Mouse (Mus musculus): ENCODE results near the gene Mob2. TPM values are rescaled to one million over a fixed set of nuclear protein-coding genes. Genes with fewer than 3 reads are reported as not detected.

Gene Mob2
- total and polyA plus RNA-seq, 3 experiments, result 22.4 to 30.5 (median 27.3) TPM

DNA sequence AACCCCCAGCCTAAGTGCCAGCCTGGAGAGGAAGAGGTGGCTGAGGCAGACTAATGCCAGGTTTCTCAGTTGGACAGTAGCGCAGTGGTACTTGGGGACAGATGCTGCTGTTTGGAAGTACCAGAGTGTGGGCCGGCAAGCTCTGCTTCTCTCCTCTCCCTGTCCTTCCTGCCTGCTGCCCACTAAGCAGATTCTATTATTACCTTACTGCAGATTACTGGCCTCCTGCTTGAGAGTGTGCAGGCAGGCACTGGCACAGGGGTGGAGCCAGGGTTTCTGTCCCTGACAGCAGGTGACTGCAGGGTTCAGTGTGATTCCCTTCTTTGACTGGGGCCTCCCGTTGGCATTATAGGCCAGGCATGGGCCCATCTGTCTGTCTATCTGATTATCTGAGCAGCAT, 99.4 kb downstream of the Mob2 start:
- H3K79me2 ChIP-seq (replicated peaks; ENCODE audit: control insufficient read depth, extremely low read depth, insufficient read depth, poor library complexity, severe bottlenecking), result no peaks in the 10 kb centered on the region
- no peak for DNase-seq (ENCODE audit: extremely low read depth)
- H3K4me3 ChIP-seq (replicated peaks in 1 of 3; ENCODE audit: low read depth in 2 of 3, low read length in 2 of 3, poor library complexity in 1 of 3), result no peak overlapping the region
- peaks cover 87% of the 10 kb centered on the region for H3K27me3 ChIP-seq (replicated peaks)
- no peak for TF ChIP-seq ZC3H11A (IDR thresholded peaks at IDR 0.05; ENCODE audit: low read depth, low read length)
- TF ChIP-seq SIN3A (IDR thresholded peaks at IDR 0.05; ENCODE audit: low read length), result no peak
- no peak for TF ChIP-seq MYC (IDR thresholded peaks at IDR 0.05; ENCODE audit: low read depth, low read length)
- no peak for TF ChIP-seq USF1 (IDR thresholded peaks at IDR 0.05; ENCODE audit: low read depth, low read length)
- no peaks in the 10 kb centered on the region for H3K4me1 ChIP-seq (ENCODE audit: control insufficient read depth in 1 of 2, insufficient read depth in 2 of 2)
- dilution Hi-C loops (cut with MboI; ENCODE audit: extremely low pct_ligation_motif_present, extremely low pct_unique_long_range_greater_than_20kb, low sequenced_read_pairs) (no loop called here), in situ Hi-C loops (cut with MboI; ENCODE audit: low pct_ligation_motif_present, low pct_unique_long_range_greater_than_20kb, low sequenced_read_pairs) (no loop called here)
- H3K36me3 ChIP-seq (replicated peaks in 1 of 2; ENCODE audit: control insufficient read depth in 1 of 2, insufficient read depth in 1 of 2, low read length in 1 of 2), result no peaks in the 10 kb centered on the region
- no peak overlapping the region for H3K4me2 ChIP-seq (ENCODE audit: insufficient read depth, low read depth, poor library complexity, severe bottlenecking)
- no peaks in the 10 kb centered on the region for H3K9me3 ChIP-seq (replicated peaks; ENCODE audit: low read length)
- H3K27ac ChIP-seq (ENCODE audit: insufficient read depth, low read depth), result no peak overlapping the region
- H3K9ac ChIP-seq (ENCODE audit: insufficient read depth, low read depth), result no peak overlapping the region

DNA sequence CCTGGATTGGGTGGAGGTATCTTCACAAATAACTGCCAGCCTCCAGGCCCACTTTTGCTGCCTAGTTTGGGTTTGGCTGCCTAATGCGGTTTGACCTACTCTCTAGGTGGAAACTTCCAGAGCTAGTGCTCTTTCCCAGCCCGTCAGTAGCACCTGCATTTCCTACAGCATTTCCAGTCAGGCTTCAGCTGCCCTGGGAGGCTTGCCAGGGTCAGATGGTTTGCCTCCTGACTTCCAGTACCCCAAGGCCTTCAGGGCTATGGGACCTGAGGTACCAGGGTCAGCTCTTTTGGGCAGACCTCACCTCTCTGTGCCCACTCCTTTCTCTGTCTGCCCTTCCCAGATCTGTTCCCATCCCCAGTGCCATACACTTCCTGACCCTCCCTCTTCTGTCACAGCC, 99.9 kb downstream of the Mob2 start:
- in situ Hi-C loops (cut with MboI; ENCODE audit: low pct_ligation_motif_present, low pct_unique_long_range_greater_than_20kb, low sequenced_read_pairs), result no loop called here

GRCm38 (mm10) chr7:141959133-141959532, 101.7 kb downstream of the Mob2 start:
- H3K79me2 ChIP-seq (replicated peaks; ENCODE audit: control insufficient read depth, extremely low read depth, insufficient read depth, poor library complexity, severe bottlenecking), result no peaks in the 10 kb centered on the region
- no peak overlapping the region for H3K9ac ChIP-seq (ENCODE audit: insufficient read depth, low read depth)
- TF ChIP-seq TCF12 (IDR thresholded peaks at IDR 0.05; ENCODE audit: low read depth, low read length) (no peak), KAT2A (IDR thresholded peaks at IDR 0.05; ENCODE audit: insufficient replicate concordance, low read length) (no peak)
- H3K27ac ChIP-seq (ENCODE audit: insufficient read depth, low read depth), result no peak overlapping the region
- H3K27me3 ChIP-seq (replicated peaks), result peaks cover 86% of the 10 kb centered on the region
- H3K4me1 ChIP-seq (ENCODE audit: control insufficient read depth in 1 of 2, insufficient read depth in 2 of 2), result no peaks in the 10 kb centered on the region
- H3K4me2 ChIP-seq (ENCODE audit: insufficient read depth, low read depth, poor library complexity, severe bottlenecking), result no peak overlapping the region
- DNase-seq (ENCODE audit: extremely low read depth), result no peak
- dilution Hi-C loops (cut with MboI; ENCODE audit: extremely low pct_ligation_motif_present, extremely low pct_unique_long_range_greater_than_20kb, low sequenced_read_pairs) (no loop called here), in situ Hi-C loops (cut with MboI; ENCODE audit: low pct_ligation_motif_present, low pct_unique_long_range_greater_than_20kb, low sequenced_read_pairs) (no loop called here)
- no peaks in the 10 kb centered on the region for H3K9me3 ChIP-seq (replicated peaks; ENCODE audit: low read length)
- no peaks in the 10 kb centered on the region for H3K36me3 ChIP-seq (replicated peaks in 1 of 2; ENCODE audit: control insufficient read depth in 1 of 2, insufficient read depth in 1 of 2, low read length in 1 of 2)
- no peak overlapping the region for H3K4me3 ChIP-seq (replicated peaks in 1 of 3; ENCODE audit: low read depth in 2 of 3, low read length in 2 of 3, poor library complexity in 1 of 3)

More for the DNA sequence above, 99.9 kb downstream of the Mob2 start:
- Histone ChIP-seq H3K36me3 (replicated peaks in 1 of 2; ENCODE audit: control insufficient read depth in 1 of 2, insufficient read depth in 1 of 2, low read length in 1 of 2) (no peaks in the 10 kb centered on the region), H3K27ac (ENCODE audit: insufficient read depth, low read depth) (no peak overlapping the region), H3K79me2 (replicated peaks; ENCODE audit: control insufficient read depth, extremely low read depth, insufficient read depth, poor library complexity, severe bottlenecking) (no peaks in the 10 kb centered on the region), H3K4me3 (replicated peaks in 1 of 3; ENCODE audit: low read depth in 2 of 3, low read length in 2 of 3, poor library complexity in 1 of 3) (no peak overlapping the region), H3K9ac (ENCODE audit: insufficient read depth, low read depth) (no peak overlapping the region), H3K4me2 (ENCODE audit: insufficient read depth, low read depth, poor library complexity, severe bottlenecking) (no peak overlapping the region), H3K4me1 (ENCODE audit: control insufficient read depth in 1 of 2, insufficient read depth in 2 of 2) (no peaks in the 10 kb centered on the region), H3K9me3 (replicated peaks; ENCODE audit: low read length) (no peaks in the 10 kb centered on the region), H3K27me3 (replicated peaks) (peaks cover 87% of the 10 kb centered on the region)
- dilution Hi-C loops (cut with MboI; ENCODE audit: extremely low pct_ligation_motif_present, extremely low pct_unique_long_range_greater_than_20kb, low sequenced_read_pairs), result no loop called here
- TF ChIP-seq SMC3 (IDR thresholded peaks at IDR 0.05; ENCODE audit: low read depth, low read length) (no peak), BHLHE40 (IDR thresholded peaks at IDR 0.05; ENCODE audit: low read depth, low read length) (no peak)
- no peak for DNase-seq (ENCODE audit: extremely low read depth)

Other genes starting within 250 kb of the Mob2 start
- gene Muc5b, start 222.0 kb downstream of the Mob2 start, total RNA-seq (2012; rRNA removed), result not detected in 2 replicates
- not detected in 2 replicates for gene Muc5b, start 222.0 kb downstream of the Mob2 start, total RNA-seq (2014; rRNA removed)
- gene Muc5b, start 222.0 kb downstream of the Mob2 start, polyA plus RNA-seq (2012; ENCODE audit: insufficient read length, low read depth), result not detected in 2 replicates
- 16.9 and 18.8 TPM in 2 replicates for gene Tollip, start 142.6 kb downstream of the Mob2 start, total RNA-seq (2012; rRNA removed)
- gene Tollip, start 142.6 kb downstream of the Mob2 start, total RNA-seq (2014; rRNA removed), result 22.3 and 22.8 TPM in 2 replicates
- gene Tollip, start 142.6 kb downstream of the Mob2 start, polyA plus RNA-seq (2012; ENCODE audit: insufficient read length, low read depth), result 24.4 and 29.6 TPM in 2 replicates
- gene Brsk2, start 111.3 kb downstream of the Mob2 start, total RNA-seq (2012; rRNA removed), result 10.7 and 10.9 TPM in 2 replicates
- 5.3 and 5.4 TPM in 2 replicates for gene Brsk2, start 111.3 kb downstream of the Mob2 start, total RNA-seq (2014; rRNA removed)
- 8.8 and 11.0 TPM in 2 replicates for gene Brsk2, start 111.3 kb downstream of the Mob2 start, polyA plus RNA-seq (2012; ENCODE audit: insufficient read length, low read depth)
- 1.2 and 1.5 TPM in 2 replicates for gene Dusp8, start 34.8 kb upstream of the Mob2 start, total RNA-seq (2012; rRNA removed)
- 0.07 and 0.17 TPM in 2 replicates for gene Dusp8, start 34.8 kb upstream of the Mob2 start, total RNA-seq (2014; rRNA removed)
- gene Dusp8, start 34.8 kb upstream of the Mob2 start, polyA plus RNA-seq (2012; ENCODE audit: insufficient read length, low read depth), result 0.11 and 0.14 TPM in 2 replicates
- not detected in 2 replicates for gene Gm45618, start 59.7 kb upstream of the Mob2 start, total RNA-seq (2012; rRNA removed)
- gene Gm45618, start 59.7 kb upstream of the Mob2 start, total RNA-seq (2014; rRNA removed), result not detected in 2 replicates
- not detected in 2 replicates for gene Gm45618, start 59.7 kb upstream of the Mob2 start, polyA plus RNA-seq (2012; ENCODE audit: insufficient read length, low read depth)
- gene Gm39115, start 75.0 kb upstream of the Mob2 start, total RNA-seq (2012; rRNA removed), result not detected in 2 replicates
- gene Gm39115, start 75.0 kb upstream of the Mob2 start, total RNA-seq (2014; rRNA removed), result not detected in 2 replicates
- not detected in 2 replicates for gene Gm39115, start 75.0 kb upstream of the Mob2 start, polyA plus RNA-seq (2012; ENCODE audit: insufficient read length, low read depth)
- gene Gm45337, start 83.5 kb upstream of the Mob2 start, total RNA-seq (2012; rRNA removed), result not detected in 2 replicates
- not detected in 2 replicates for gene Gm45337, start 83.5 kb upstream of the Mob2 start, total RNA-seq (2014; rRNA removed)
- not detected in 2 replicates for gene Gm45337, start 83.5 kb upstream of the Mob2 start, polyA plus RNA-seq (2012; ENCODE audit: insufficient read length, low read depth)
- gene Gm29735, start 96.0 kb upstream of the Mob2 start, total RNA-seq (2012; rRNA removed), result not detected in 2 replicates
- not detected in 2 replicates for gene Gm29735, start 96.0 kb upstream of the Mob2 start, total RNA-seq (2014; rRNA removed)
- not detected in 2 replicates for gene Gm29735, start 96.0 kb upstream of the Mob2 start, polyA plus RNA-seq (2012; ENCODE audit: insufficient read length, low read depth)
- not detected in 2 replicates for gene Gm4553, start 104.7 kb upstream of the Mob2 start, total RNA-seq (2012; rRNA removed)
- gene Gm4553, start 104.7 kb upstream of the Mob2 start, total RNA-seq (2014; rRNA removed), result not detected in 2 replicates
- gene Gm4553, start 104.7 kb upstream of the Mob2 start, polyA plus RNA-seq (2012; ENCODE audit: insufficient read length, low read depth), result not detected in 2 replicates
- not detected in 2 replicates for gene Krtap5-2, start 114.9 kb upstream of the Mob2 start, total RNA-seq (2012; rRNA removed)
- gene Krtap5-2, start 114.9 kb upstream of the Mob2 start, total RNA-seq (2014; rRNA removed), result not detected in 2 replicates
- not detected in 2 replicates for gene Krtap5-2, start 114.9 kb upstream of the Mob2 start, polyA plus RNA-seq (2012; ENCODE audit: insufficient read length, low read depth)
- gene Gm10153, start 129.3 kb upstream of the Mob2 start, total RNA-seq (2012; rRNA removed), result not detected in 2 replicates
- not detected in 2 replicates for gene Gm10153, start 129.3 kb upstream of the Mob2 start, total RNA-seq (2014; rRNA removed)
- gene Gm10153, start 129.3 kb upstream of the Mob2 start, polyA plus RNA-seq (2012; ENCODE audit: insufficient read length, low read depth), result not detected in 2 replicates
- gene Krtap5-3, start 140.3 kb upstream of the Mob2 start, total RNA-seq (2012; rRNA removed), result not detected in 2 replicates
- gene Krtap5-3, start 140.3 kb upstream of the Mob2 start, total RNA-seq (2014; rRNA removed), result not detected in 2 replicates
- gene Krtap5-3, start 140.3 kb upstream of the Mob2 start, polyA plus RNA-seq (2012; ENCODE audit: insufficient read length, low read depth), result not detected in 2 replicates
- gene Gm7579, start 150.8 kb upstream of the Mob2 start, total RNA-seq (2012; rRNA removed), result not detected in 2 replicates
- gene Gm7579, start 150.8 kb upstream of the Mob2 start, total RNA-seq (2014; rRNA removed), result not detected in 2 replicates
- not detected in 2 replicates for gene Gm7579, start 150.8 kb upstream of the Mob2 start, polyA plus RNA-seq (2012; ENCODE audit: insufficient read length, low read depth)
- not detected in 2 replicates for gene Krtap5-5, start 168.9 kb upstream of the Mob2 start, total RNA-seq (2012; rRNA removed)
- not detected in 2 replicates for gene Krtap5-5, start 168.9 kb upstream of the Mob2 start, total RNA-seq (2014; rRNA removed)
- gene Krtap5-5, start 168.9 kb upstream of the Mob2 start, polyA plus RNA-seq (2012; ENCODE audit: insufficient read length, low read depth), result not detected in 2 replicates
- gene Gm40460, start 180.0 kb upstream of the Mob2 start, total RNA-seq (2012; rRNA removed), result not detected in 2 replicates
- not detected in 2 replicates for gene Gm40460, start 180.0 kb upstream of the Mob2 start, total RNA-seq (2014; rRNA removed)
- not detected in 2 replicates for gene Gm40460, start 180.0 kb upstream of the Mob2 start, polyA plus RNA-seq (2012; ENCODE audit: insufficient read length, low read depth)
- not detected in 2 replicates for gene Gm2431, start 197.3 kb upstream of the Mob2 start, total RNA-seq (2012; rRNA removed)
- gene Gm2431, start 197.3 kb upstream of the Mob2 start, total RNA-seq (2014; rRNA removed), result not detected in 2 replicates
- gene Gm2431, start 197.3 kb upstream of the Mob2 start, polyA plus RNA-seq (2012; ENCODE audit: insufficient read length, low read depth), result not detected in 2 replicates
- gene Gm4559, start 213.3 kb upstream of the Mob2 start, total RNA-seq (2012; rRNA removed), result not detected in 2 replicates
- gene Gm4559, start 213.3 kb upstream of the Mob2 start, total RNA-seq (2014; rRNA removed), result not detected in 2 replicates
- not detected in 2 replicates for gene Gm4559, start 213.3 kb upstream of the Mob2 start, polyA plus RNA-seq (2012; ENCODE audit: insufficient read length, low read depth)
- not detected in 2 replicates for gene Krtap5-1, start 236.1 kb upstream of the Mob2 start, total RNA-seq (2012; rRNA removed)
- not detected in 2 replicates for gene Krtap5-1, start 236.1 kb upstream of the Mob2 start, total RNA-seq (2014; rRNA removed)
- not detected in 2 replicates for gene Krtap5-1, start 236.1 kb upstream of the Mob2 start, polyA plus RNA-seq (2012; ENCODE audit: insufficient read length, low read depth)
- not detected in 2 replicates for gene Krtap5-4, start 242.5 kb upstream of the Mob2 start, total RNA-seq (2012; rRNA removed)
- gene Krtap5-4, start 242.5 kb upstream of the Mob2 start, total RNA-seq (2014; rRNA removed), result not detected in 2 replicates
- not detected in 2 replicates for gene Krtap5-4, start 242.5 kb upstream of the Mob2 start, polyA plus RNA-seq (2012; ENCODE audit: insufficient read length, low read depth)